Mouse (Mus musculus) erythroblast, embryonic 14.5 days (primary cell): ENCODE measurements around the gene Uggt2. TPM values are rescaled to one million over a fixed set of nuclear protein-coding genes. Genes with fewer than 3 reads are reported as not detected.
A peak's percentile ranks its signal among the peaks of the same experiment; 100 is the strongest.

Source experiments
- H3K27me3 ChIP-seq: 2 replicates; pipeline ENCODE4 v1.6.1; 2012; ENCODE audit warnings: inconsistent platforms; ENCODE audit not compliant: control insufficient read depth
- H3K36me3 ChIP-seq: 2 replicates; pipeline ENCODE4 v1.6.1; 2012; ENCODE audit warnings: mild to moderate bottlenecking, inconsistent platforms; ENCODE audit not compliant: control insufficient read depth
- H3K4me1 ChIP-seq: 2 replicates; pipeline ENCODE4 v1.6.1; 2012; ENCODE audit warnings: inconsistent platforms; ENCODE audit not compliant: control insufficient read depth
- H3K4me3 ChIP-seq: replicated peaks from 2 replicates; pipeline ENCODE3; 2012; ENCODE audit warnings: moderate library complexity, mild to moderate bottlenecking, inconsistent platforms
- H3K9me3 ChIP-seq: 2 replicates; pipeline ENCODE4 v1.6.1; 2012; ENCODE audit warnings: low read length, inconsistent platforms, mixed read lengths; ENCODE audit not compliant: control insufficient read depth
- GATA1 ChIP-seq: IDR thresholded peaks from 2 replicates; pipeline ENCODE4 v1.6.1; 2012; ENCODE audit warnings: low read length, inconsistent platforms, mixed read lengths
- TAL1 ChIP-seq: IDR thresholded peaks from 3 replicates; pipeline ENCODE4 v1.6.1; 2012; ENCODE audit warnings: low read length, inconsistent platforms, mixed read lengths
- polyA plus RNA-seq: library from polyadenylated mRNA; stranded (reverse); fragments of >175 nt; gene quantifications from 2 replicates; pipeline ENCODE4 v1.2.3, GENCODE M21; 2012

The Uggt2 gene
- polyA plus RNA-seq, 1 experiment: not detected

- Histone ChIP-seq H3K9me3 (no peaks in the 10 kb centered on the region), H3K36me3 (no peaks in the 10 kb centered on the region), H3K4me1 (no peaks in the 10 kb centered on the region), H3K27me3 (no peaks in the 10 kb centered on the region), H3K4me3 (no peak overlapping the region)
- no peak for TF ChIP-seq TAL1
- TF ChIP-seq GATA1: no peak
Measured at GRCm38 (mm10) chr14:119112558-119112957, 13.3 kb upstream of the Uggt2 start.

GRCm38 (mm10) chr14:119109776-119110218 lies 10.6 kb upstream of the Uggt2 start:
- TF ChIP-seq TAL1 (no peak), GATA1 (no peak)
- no peak overlapping the region for H3K4me3 ChIP-seq
- no peaks in the 10 kb centered on the region for H3K4me1 ChIP-seq
- H3K27me3 ChIP-seq: no peaks in the 10 kb centered on the region
- H3K36me3 ChIP-seq: no peaks in the 10 kb centered on the region
- no peaks in the 10 kb centered on the region for H3K9me3 ChIP-seq

- Histone ChIP-seq H3K4me3 (no peak overlapping the region), H3K9me3 (no peaks in the 10 kb centered on the region), H3K27me3 (no peaks in the 10 kb centered on the region), H3K4me1 (no peaks in the 10 kb centered on the region), H3K36me3 (no peaks in the 10 kb centered on the region)
- no peak for TF ChIP-seq TAL1
- no peak for TF ChIP-seq GATA1
Measured at GRCm38 (mm10) chr14:119108776-119109301, 9.6 kb upstream of the Uggt2 start.

DNA sequence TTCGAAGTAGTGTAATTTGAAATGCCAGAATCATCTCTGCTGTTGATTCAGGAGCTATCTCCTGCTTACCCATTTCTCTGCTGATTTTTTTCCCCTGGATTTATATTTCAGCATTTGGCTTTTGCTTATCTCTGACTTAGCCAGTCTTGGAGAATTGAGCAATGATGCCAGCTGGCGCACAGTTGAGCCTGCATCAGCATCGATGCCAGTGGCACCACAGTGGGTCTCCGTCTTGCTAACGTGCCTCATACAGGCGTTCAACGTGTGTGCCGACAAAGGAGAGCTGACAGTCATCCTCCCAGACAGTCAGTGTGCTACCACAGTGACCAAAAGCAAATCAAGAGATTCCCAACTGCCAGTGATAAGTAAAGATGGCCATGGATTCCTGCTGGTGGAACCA lies 8.4 kb upstream of the Uggt2 start:
- TF ChIP-seq TAL1: no peak
- TF ChIP-seq GATA1: no peak
- H3K4me3 ChIP-seq: no peak overlapping the region
- no peaks in the 10 kb centered on the region for H3K36me3 ChIP-seq
- no peaks in the 10 kb centered on the region for H3K4me1 ChIP-seq
- no peaks in the 10 kb centered on the region for H3K27me3 ChIP-seq
- no peaks in the 10 kb centered on the region for H3K9me3 ChIP-seq

- Histone ChIP-seq H3K9me3 (peaks cover 2% of the 10 kb centered on the region; the same call in 1 of the 2 replicates), H3K27me3 (peaks cover 25% of the 10 kb centered on the region), H3K4me1 (peaks cover 2% of the 10 kb centered on the region; the same call in 1 of the 2 replicates), H3K4me3 (peak overlapping the region; percentile 60), H3K36me3 (no peaks in the 10 kb centered on the region)
- no peak for TF ChIP-seq TAL1
- TF ChIP-seq GATA1: no peak
Measured at GRCm38 (mm10) chr14:119099570-119099891, 301 bp upstream of the Uggt2 start.

DNA sequence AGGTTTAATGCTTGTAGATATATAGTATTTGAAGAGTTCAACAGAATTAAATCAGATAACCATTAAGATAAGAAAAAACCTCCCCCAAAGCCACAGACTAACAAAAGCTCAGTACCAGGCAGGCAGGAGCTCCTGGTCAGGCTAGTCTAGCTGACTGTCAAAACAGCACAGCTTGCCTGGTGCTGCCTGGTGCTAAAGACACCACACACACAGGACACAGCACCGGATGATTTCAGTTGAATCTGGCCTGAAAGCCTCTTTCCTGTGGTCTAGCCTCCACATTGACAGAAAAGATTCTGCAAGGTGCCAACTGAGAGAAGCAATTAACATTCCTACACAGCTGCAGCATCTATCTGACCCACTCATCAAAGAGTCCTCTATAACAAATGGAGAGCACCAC lies 37.4 kb downstream of the Uggt2 start:
- H3K36me3 ChIP-seq: no peaks in the 10 kb centered on the region
- no peaks in the 10 kb centered on the region for H3K4me1 ChIP-seq
- H3K27me3 ChIP-seq: no peaks in the 10 kb centered on the region
- no peak for TF ChIP-seq TAL1
- no peak for TF ChIP-seq GATA1
- no peak overlapping the region for H3K4me3 ChIP-seq
- H3K9me3 ChIP-seq: no peaks in the 10 kb centered on the region

GRCm38 (mm10) chr14:119060682-119061081 lies 38.5 kb downstream of the Uggt2 start:
- Histone ChIP-seq H3K27me3 (no peaks in the 10 kb centered on the region), H3K9me3 (no peaks in the 10 kb centered on the region), H3K36me3 (no peaks in the 10 kb centered on the region), H3K4me3 (no peak overlapping the region), H3K4me1 (no peaks in the 10 kb centered on the region)
- TF ChIP-seq GATA1 (no peak), TAL1 (no peak)

GRCm38 (mm10) chr14:119057014-119057413 lies 42.2 kb downstream of the Uggt2 start:
- TF ChIP-seq GATA1 (no peak), TAL1 (no peak)
- Histone ChIP-seq H3K36me3 (no peaks in the 10 kb centered on the region), H3K4me1 (no peaks in the 10 kb centered on the region), H3K27me3 (no peaks in the 10 kb centered on the region), H3K4me3 (no peak overlapping the region), H3K9me3 (no peaks in the 10 kb centered on the region)

GRCm38 (mm10) chr14:119052969-119053368 lies 46.3 kb downstream of the Uggt2 start:
- no peaks in the 10 kb centered on the region for H3K4me1 ChIP-seq
- H3K27me3 ChIP-seq: no peaks in the 10 kb centered on the region
- H3K9me3 ChIP-seq: no peaks in the 10 kb centered on the region

GRCm38 (mm10) chr14:119052361-119052760 lies 46.9 kb downstream of the Uggt2 start:
- no peak for TF ChIP-seq TAL1
- no peak for TF ChIP-seq GATA1
- H3K4me3 ChIP-seq: no peak overlapping the region
- no peaks in the 10 kb centered on the region for H3K27me3 ChIP-seq

More at GRCm38 (mm10) chr14:119052969-119053368, 46.3 kb downstream of the Uggt2 start:
- TF ChIP-seq TAL1 (no peak), GATA1 (no peak)
- Histone ChIP-seq H3K36me3 (no peaks in the 10 kb centered on the region), H3K4me3 (no peak overlapping the region)

DNA sequence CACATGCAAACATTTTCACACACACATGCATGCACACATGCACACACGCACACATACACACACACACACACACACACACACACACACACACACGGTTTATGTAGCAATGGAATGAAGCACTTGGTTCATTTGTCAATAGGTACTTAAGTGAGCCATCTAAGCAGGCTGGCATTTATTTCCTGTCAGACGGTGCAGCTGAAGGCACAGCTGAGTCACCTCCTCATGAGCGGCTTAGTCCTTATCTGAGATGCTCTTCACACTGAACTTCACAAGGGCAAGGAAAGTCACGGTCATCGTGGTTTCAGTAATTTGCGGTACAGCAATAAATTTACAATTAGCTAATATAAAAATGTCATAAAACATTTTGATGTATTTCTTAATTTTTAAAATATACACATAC lies 55.5 kb downstream of the Uggt2 start:
- TF ChIP-seq GATA1 (no peak), TAL1 (no peak)
- Histone ChIP-seq H3K4me3 (no peak overlapping the region), H3K36me3 (no peaks in the 10 kb centered on the region), H3K27me3 (no peaks in the 10 kb centered on the region), H3K9me3 (no peaks in the 10 kb centered on the region), H3K4me1 (no peaks in the 10 kb centered on the region)

More at GRCm38 (mm10) chr14:119052361-119052760, 46.9 kb downstream of the Uggt2 start:
- no peaks in the 10 kb centered on the region for H3K36me3 ChIP-seq
- no peaks in the 10 kb centered on the region for H3K9me3 ChIP-seq
- no peaks in the 10 kb centered on the region for H3K4me1 ChIP-seq
